Mouse (Mus musculus): Measurements from ENCODE around the gene Skp2. TPM values are rescaled to one million over a fixed set of nuclear protein-coding genes. Genes with fewer than 3 reads are reported as not detected.

Gene Skp2
- polyA plus RNA-seq, 1 experiment from 2014 or later, result 29.0 TPM

- Histone ChIP-seq H3K36me3 (ENCODE audit: insufficient read depth, low read length) (no peaks in the 10 kb centered on the region), H3K4me1 (replicated peaks; ENCODE audit: insufficient read depth, low read length) (peaks cover 15% of the 10 kb centered on the region), H3K4me3 (replicated peaks; ENCODE audit: low read depth, low read length) (peak overlapping the region; percentile 88), H3K27me3 (ENCODE audit: insufficient read depth, low read length) (no peaks in the 10 kb centered on the region), H3K9me3 (replicated peaks; ENCODE audit: low read length) (no peaks in the 10 kb centered on the region), H3K4me2 (ENCODE audit: low read length) (peak overlapping the region; percentile 64), H3K9ac (ENCODE audit: low read depth, low read length) (peak overlapping the region; percentile 61), H3K27ac (peak overlapping the region; percentile 78)
- 0% methylated on average over 3 of the region's 3 CpGs for WGBS
- peak; percentile 10 for DNase-seq (ENCODE audit: low spot score)
- TF ChIP-seq CTCF (IDR thresholded peaks at IDR 0.05; ENCODE audit: low read depth), result no peak
- ATAC-seq (replicated peaks; ENCODE audit: low FRiP score, low read depth), result no peak
These were observed 84.9 kb downstream of the Skp2 start for GRCm38 (mm10) chr15:9070353-9070752.

- 82% methylated on average over 4 of the region's 4 CpGs for WGBS
- H3K9me3 ChIP-seq (replicated peaks; ENCODE audit: low read length), result no peaks in the 10 kb centered on the region
- no peaks in the 10 kb centered on the region for H3K36me3 ChIP-seq (ENCODE audit: insufficient read depth, low read length)
- DNase-seq (ENCODE audit: low spot score) (no peak), ATAC-seq (replicated peaks; ENCODE audit: low FRiP score, low read depth) (no peak)
- H3K27ac ChIP-seq, result no peak overlapping the region
- H3K4me2 ChIP-seq (ENCODE audit: low read length), result no peak overlapping the region
- peaks cover 7% of the 10 kb centered on the region; the same call in 1 of the 2 replicates for H3K4me1 ChIP-seq (replicated peaks; ENCODE audit: insufficient read depth, low read length)
- no peaks in the 10 kb centered on the region for H3K27me3 ChIP-seq (ENCODE audit: insufficient read depth, low read length)
- no peak overlapping the region for H3K9ac ChIP-seq (ENCODE audit: low read depth, low read length)
- H3K4me3 ChIP-seq (replicated peaks; ENCODE audit: low read depth, low read length), result no peak overlapping the region
- no peak for TF ChIP-seq CTCF (IDR thresholded peaks at IDR 0.05; ENCODE audit: low read depth)
These were observed 86.3 kb downstream of the Skp2 start for GRCm38 (mm10) chr15:9068881-9069280.

Other genes starting within 250 kb of the Skp2 start
- 37.8 and 43.2 TPM in 2 replicates for gene Ranbp3l, start 187.5 kb downstream of the Skp2 start, polyA plus RNA-seq (2015; fragmentation: Nextera tagmentation; extraction: Ambion mirVana)
- 31.6 and 34.9 TPM in 2 replicates for gene Nadk2, start 84.2 kb downstream of the Skp2 start, polyA plus RNA-seq (2015; fragmentation: Nextera tagmentation; extraction: Ambion mirVana)
- gene Lmbrd2, start 14.9 kb downstream of the Skp2 start, polyA plus RNA-seq (2015; fragmentation: Nextera tagmentation; extraction: Ambion mirVana), result 3.7 and 3.9 TPM in 2 replicates
- 3.5 and 5.0 TPM in 2 replicates for gene Ugt3a1, start 121.5 kb upstream of the Skp2 start, polyA plus RNA-seq (2015; fragmentation: Nextera tagmentation; extraction: Ambion mirVana)
- gene Ugt3a2, start 180.1 kb upstream of the Skp2 start, polyA plus RNA-seq (2015; fragmentation: Nextera tagmentation; extraction: Ambion mirVana), result 25.8 and 34.6 TPM in 2 replicates

All from kidney, postnatal 0 days (tissue).